Mouse (Mus musculus) forebrain, embryonic 14.5 days (tissue): ENCODE measurements at regions not wholly inside any gene's neighbourhood (a gene's known extent, or its start where the extent isn't known, plus 50 kb on each side); places are given as distances from the start of the nearest gene placed in this dataset.

ENCODE experiments used
- ATAC-seq: fragments of 200-750 bp; cut with Nextera tagmentation; 2 replicates; pipeline ENCODE4 v1.8.0; 2017; ENCODE audit warnings: mild to moderate bottlenecking, moderate library complexity
- DNase-seq: peaks from one replicate; pipeline ENCODE4 v3.0.0-alpha.2; 2015; ENCODE audit warnings: low spot score
- H3K27ac ChIP-seq: fragments of 300-500 bp; sonication (generic); 2 replicates; pipeline ENCODE4 v1.5.1; 2014; ENCODE audit warnings: low read depth, mild to moderate bottlenecking, control low read depth, low read length, moderate library complexity
- H3K27me3 ChIP-seq: fragments of 300-500 bp; sonication (generic); replicated peaks from 2 replicates; pipeline ENCODE4 v1.6.1; 2014; ENCODE audit warnings: low read length, control low read depth, mixed read lengths; ENCODE audit not compliant: control insufficient read depth, insufficient read depth
- H3K36me3 ChIP-seq: fragments of 300-500 bp; sonication (generic); 2 replicates; pipeline ENCODE4 v1.6.1; 2014; ENCODE audit warnings: low read length, control low read depth; ENCODE audit not compliant: control insufficient read depth, insufficient read depth
- H3K4me1 ChIP-seq: fragments of 300-500 bp; sonication (generic); 2 replicates; pipeline ENCODE4 v1.6.1; 2014; ENCODE audit warnings: antibody characterized with exemption, low read length, control low read depth; ENCODE audit not compliant: control insufficient read depth, insufficient read depth
- H3K4me2 ChIP-seq: fragments of 300-500 bp; sonication (generic); 2 replicates; pipeline ENCODE4 v1.6.1; 2014; ENCODE audit warnings: mild to moderate bottlenecking, control low read depth, low read length
- H3K4me3 ChIP-seq: fragments of 300-500 bp; sonication (generic); 2 replicates; pipeline ENCODE4 v1.5.1; 2014; ENCODE audit warnings: low read depth, low read length, control low read depth
- H3K9ac ChIP-seq: fragments of 300-500 bp; sonication (generic); 2 replicates; pipeline ENCODE4 v1.6.1; 2014; ENCODE audit warnings: mild to moderate bottlenecking, low read length, control low read depth, moderate library complexity
- H3K9me3 ChIP-seq: fragments of 300-500 bp; sonication (generic); replicated peaks from 2 replicates; pipeline ENCODE4 v1.6.1; 2016; ENCODE audit warnings: low read length, control low read depth, mixed read lengths; ENCODE audit not compliant: control insufficient read depth
- WGBS: fragments of 180-500 bp; shearing (Covaris S2); extraction: QIAGEN DNeasy Blood & Tissue Kit; methylation state at CpG from one replicate; pipeline ENCODE4 v1.1.7; 2014; 5-methylcytosine and 5-hydroxymethylcytosine counted together

DNA sequence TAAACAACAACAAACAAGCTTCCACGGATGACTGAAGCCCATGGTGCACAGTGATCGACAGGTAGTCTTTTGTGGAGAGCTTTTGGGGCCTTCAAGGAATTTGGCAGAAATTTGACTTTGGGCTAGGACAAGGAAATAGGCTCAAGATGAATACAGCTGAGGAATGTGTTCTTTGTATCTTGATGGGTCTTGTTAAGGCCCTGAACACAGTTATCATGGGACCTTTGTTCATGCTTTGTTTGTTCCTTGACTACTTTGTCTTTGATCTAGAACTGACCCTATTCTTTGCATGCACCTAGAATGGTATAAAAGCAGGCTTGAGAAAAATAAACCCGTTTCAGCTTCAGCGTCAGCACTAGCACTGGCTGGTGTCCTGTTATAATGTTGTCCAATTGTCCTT, 168.1 kb upstream of the Sp8 start:
- ATAC-seq (no peak), DNase-seq (no peak)
- no peaks in the 10 kb centered on the region for H3K27me3 ChIP-seq
- no peak overlapping the region for H3K4me2 ChIP-seq
- H3K4me3 ChIP-seq, result no peak overlapping the region
- no peak overlapping the region for H3K27ac ChIP-seq
- no peaks in the 10 kb centered on the region for H3K4me1 ChIP-seq
- H3K36me3 ChIP-seq, result no peaks in the 10 kb centered on the region
- H3K9me3 ChIP-seq, result no peaks in the 10 kb centered on the region
- WGBS, result 79% methylated on average over 4 of the region's 4 CpGs
- no peak overlapping the region for H3K9ac ChIP-seq

DNA sequence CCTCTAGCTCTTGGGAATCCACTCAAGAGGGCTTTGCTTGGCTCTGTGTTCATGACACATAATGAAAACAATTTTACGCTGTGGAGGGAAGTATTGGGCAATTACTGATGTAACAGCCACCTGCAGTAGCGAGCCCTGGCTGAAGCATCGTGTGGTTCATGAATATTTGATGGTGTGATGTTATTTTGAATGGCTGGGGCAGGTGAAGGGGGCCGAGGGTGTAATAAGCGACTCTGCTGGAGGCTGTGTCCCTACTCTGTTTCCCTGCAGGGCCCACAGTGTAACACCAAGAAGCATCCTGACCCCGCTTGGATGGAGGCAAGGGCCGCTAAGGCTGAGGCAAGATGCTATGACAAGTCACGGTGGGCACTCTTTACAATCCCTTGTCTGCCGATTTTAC, 184.6 kb upstream of the Sp8 start:
- Histone ChIP-seq H3K9me3 (no peaks in the 10 kb centered on the region), H3K27me3 (peaks cover 30% of the 10 kb centered on the region), H3K4me2 (peak overlapping the region; percentile 18), H3K27ac (no peak overlapping the region), H3K9ac (no peak overlapping the region), H3K36me3 (no peaks in the 10 kb centered on the region), H3K4me3 (no peak overlapping the region), H3K4me1 (peaks cover 21% of the 10 kb centered on the region; the same call in 1 of the 2 replicates)
- DNase-seq (peak; percentile 71), ATAC-seq (peak; percentile 68)
- under 1% methylated on average over 9 of the region's 9 CpGs for WGBS

DNA sequence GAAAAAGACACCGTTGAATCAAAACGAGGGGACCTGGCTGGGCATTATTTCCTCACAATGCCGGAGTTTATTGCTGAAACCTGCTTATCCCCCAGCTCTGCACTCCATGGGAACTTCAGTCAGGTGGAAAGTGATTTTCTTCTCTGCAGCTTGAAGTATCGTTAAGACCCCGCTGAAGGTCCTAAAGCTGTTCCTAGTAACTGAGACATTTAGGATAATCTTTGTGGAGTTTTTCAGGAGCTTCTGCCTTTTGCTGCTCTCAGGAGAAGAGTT, 185.0 kb upstream of the Sp8 start:
- no peaks in the 10 kb centered on the region for H3K36me3 ChIP-seq
- no peak overlapping the region for H3K27ac ChIP-seq
- 1% methylated on average over 5 of the region's 5 CpGs for WGBS
- no peaks in the 10 kb centered on the region for H3K9me3 ChIP-seq
- no peak overlapping the region for H3K9ac ChIP-seq
- DNase-seq (peak; percentile 80), ATAC-seq (peak; percentile 75)
- peak overlapping the region; percentile 18 for H3K4me2 ChIP-seq
- peaks cover 33% of the 10 kb centered on the region for H3K27me3 ChIP-seq
- no peak overlapping the region for H3K4me3 ChIP-seq
- H3K4me1 ChIP-seq, result peaks cover 21% of the 10 kb centered on the region; the same call in 1 of the 2 replicates

DNA sequence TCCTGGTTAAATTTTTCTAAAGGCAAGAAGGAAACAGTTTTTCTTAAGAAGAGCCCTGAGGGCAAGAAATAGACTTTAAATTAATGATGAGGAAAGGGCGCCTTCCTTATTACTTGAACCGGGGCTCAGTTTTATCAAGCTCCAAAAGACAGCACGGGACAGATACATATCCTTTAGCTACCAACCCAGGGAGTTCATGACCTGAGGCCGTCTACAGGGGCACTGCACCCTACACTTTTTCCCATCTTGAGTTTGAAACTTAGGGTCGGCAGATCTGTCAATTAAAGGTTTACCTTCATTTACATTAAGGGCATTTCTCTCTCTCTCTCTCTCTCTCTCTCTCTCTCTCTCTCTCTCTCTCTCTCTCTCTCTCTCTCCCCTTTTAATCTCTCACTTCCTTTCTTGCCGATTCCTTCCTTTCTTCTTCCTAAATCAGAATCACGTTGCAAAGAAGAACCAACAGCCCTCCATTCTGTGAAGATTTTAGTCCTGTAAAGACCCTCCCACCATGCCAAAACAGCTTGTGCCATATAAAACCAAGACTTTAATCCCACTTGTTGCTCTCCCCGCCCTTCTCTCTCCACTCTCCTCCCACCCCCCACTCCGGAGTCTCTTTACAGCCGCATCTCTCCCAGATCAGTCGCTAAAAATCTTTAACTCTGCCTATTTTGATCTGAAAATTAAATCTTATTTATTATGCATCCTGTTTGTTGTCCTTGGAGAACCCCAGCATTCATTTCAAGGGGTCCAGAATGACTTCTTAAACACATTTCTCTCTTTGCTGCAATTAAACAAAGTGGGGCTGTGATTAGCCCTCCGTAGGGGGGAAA, 185.5 kb upstream of the Sp8 start:
- Histone ChIP-seq H3K27ac (no peak overlapping the region), H3K36me3 (no peaks in the 10 kb centered on the region), H3K4me2 (peak overlapping the region; percentile 18; the same call in 1 of the 2 replicates), H3K4me1 (peaks cover 21% of the 10 kb centered on the region; the same call in 1 of the 2 replicates), H3K9ac (no peak overlapping the region), H3K9me3 (no peaks in the 10 kb centered on the region), H3K4me3 (no peak overlapping the region), H3K27me3 (peaks cover 37% of the 10 kb centered on the region)
- under 1% methylated on average over 12 of the region's 12 CpGs for WGBS
- peak; percentile 43 for ATAC-seq
- DNase-seq, result no peak

DNA sequence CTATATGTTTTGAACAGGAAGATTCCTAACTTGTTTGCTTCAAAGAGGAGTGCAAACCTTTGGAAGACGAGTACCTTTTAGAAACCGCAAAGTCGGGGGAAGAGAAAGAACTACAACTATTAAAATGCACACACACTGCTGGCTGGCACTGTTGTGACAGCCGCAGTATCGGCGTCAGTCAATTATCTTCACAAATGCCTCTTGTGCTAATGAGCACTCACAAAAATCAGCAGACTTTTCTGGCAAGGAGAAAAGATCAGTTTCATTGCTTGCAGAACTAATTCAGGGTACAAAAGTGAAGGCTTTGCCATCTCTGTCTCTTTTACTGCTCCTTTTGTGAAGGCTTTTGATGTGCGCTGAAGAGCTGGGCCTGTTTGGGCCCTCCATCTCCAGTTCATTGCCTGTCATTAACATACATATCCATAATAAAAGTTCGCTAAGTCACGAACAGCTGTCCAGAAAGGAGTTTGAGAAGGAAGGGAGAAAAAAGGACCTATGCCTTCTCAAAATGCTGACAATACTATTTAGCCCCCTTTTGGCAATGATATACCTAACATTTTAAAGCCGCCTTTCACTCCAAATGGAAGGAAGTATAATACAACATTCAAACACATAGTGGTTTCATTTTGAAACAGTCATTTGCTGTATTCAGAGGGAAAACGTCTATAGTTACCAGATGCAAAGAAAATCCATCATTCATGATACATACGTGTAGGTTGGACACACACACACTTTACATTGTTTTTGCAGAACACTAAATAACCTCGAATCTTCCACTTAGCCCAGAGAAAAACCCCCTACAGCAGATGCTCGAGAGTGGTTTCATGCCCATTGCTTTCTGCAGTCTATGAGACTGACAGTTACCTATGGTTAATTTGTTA, 186.6 kb upstream of the Sp8 start:
- H3K4me1 ChIP-seq, result peaks cover 21% of the 10 kb centered on the region; the same call in 1 of the 2 replicates
- H3K36me3 ChIP-seq, result no peaks in the 10 kb centered on the region
- no peak overlapping the region for H3K27ac ChIP-seq
- H3K4me2 ChIP-seq, result no peak overlapping the region
- no peaks in the 10 kb centered on the region for H3K9me3 ChIP-seq
- ATAC-seq, result peak; percentile 71
- H3K27me3 ChIP-seq, result peaks cover 40% of the 10 kb centered on the region
- H3K9ac ChIP-seq, result no peak overlapping the region
- DNase-seq, result peak; percentile 84
- WGBS, result 2% methylated on average over 14 of the region's 14 CpGs
- H3K4me3 ChIP-seq, result no peak overlapping the region

DNA sequence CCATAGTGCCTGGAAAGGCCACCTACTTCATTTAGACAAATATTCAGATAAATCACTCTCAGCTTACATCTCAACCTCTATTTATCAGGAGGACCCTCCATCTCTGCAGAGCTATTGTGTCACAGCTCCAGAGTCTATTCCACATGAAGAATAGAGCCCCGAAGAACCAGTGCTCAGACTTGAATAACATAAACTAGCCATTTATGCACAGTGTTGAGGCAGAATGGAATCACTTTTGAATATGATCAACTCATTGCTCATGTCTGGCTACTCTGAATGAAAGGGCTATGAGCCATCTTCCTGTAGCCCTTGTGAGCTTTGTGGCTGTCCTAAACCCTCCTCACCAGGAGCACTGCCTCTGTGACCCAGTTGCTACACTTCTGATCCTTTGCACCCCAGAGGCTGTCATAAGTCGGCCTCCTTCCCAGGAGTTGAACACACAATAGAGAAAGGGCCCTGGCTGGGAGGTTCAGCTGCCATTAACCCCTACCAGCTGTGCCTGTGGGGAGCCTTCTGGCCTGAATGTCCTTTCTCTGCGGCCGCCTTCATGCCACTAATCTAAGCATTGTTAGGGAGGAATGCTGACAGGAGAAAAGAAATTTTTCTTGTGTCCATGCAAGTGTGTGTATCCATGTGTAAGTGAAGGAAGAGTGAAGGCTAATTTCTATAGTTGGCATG, 195.5 kb upstream of the Sp8 start:
- Histone ChIP-seq H3K4me1 (peaks cover 15% of the 10 kb centered on the region), H3K9me3 (peaks cover 2% of the 10 kb centered on the region; the same call in 1 of the 2 replicates), H3K36me3 (no peaks in the 10 kb centered on the region), H3K27me3 (peaks cover 20% of the 10 kb centered on the region), H3K9ac (no peak overlapping the region), H3K27ac (no peak overlapping the region; the same call in 1 of the 2 replicates), H3K4me3 (no peak overlapping the region), H3K4me2 (no peak overlapping the region)
- peak; percentile 59 for DNase-seq
- peak; percentile 64; the same call in 1 of the 2 replicates for ATAC-seq
- 3% methylated on average over 4 of the region's 4 CpGs for WGBS

DNA sequence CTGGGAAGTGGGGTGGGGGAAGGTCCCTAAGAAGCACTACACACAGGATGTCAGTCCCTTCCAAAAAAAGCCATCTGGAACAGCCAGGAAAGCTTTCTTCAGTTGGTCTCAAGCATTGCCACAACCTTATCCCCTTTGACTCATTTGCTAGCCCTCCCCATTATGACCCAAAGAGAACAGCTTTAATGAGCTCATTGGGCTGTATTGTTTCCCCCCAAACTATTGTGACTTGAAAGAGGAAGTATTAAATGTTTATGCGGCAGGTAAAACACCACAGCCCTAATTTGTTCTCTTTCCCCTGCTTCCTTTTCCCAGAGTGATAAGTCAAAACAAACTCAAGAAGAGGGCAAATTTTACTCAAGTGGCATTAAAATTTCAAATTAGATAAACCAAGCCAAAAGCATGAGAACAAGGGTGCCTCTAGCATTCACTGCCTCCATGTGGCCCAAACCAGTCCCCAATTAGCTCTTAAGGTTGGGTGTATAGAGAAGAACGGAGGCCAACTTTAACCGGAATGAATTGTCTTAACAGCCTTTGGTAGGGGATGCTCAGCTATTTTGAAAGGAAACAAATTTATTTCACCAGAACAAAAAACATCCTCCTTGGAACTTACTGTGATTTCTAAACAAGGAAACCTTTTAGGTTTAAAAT, 196.7 kb upstream of the Sp8 start:
- DNase-seq (peak; percentile 61), ATAC-seq (peak; percentile 52; the same call in 1 of the 2 replicates)
- Histone ChIP-seq H3K4me2 (no peak overlapping the region), H3K36me3 (no peaks in the 10 kb centered on the region), H3K27me3 (peaks cover 14% of the 10 kb centered on the region), H3K27ac (no peak overlapping the region), H3K4me3 (no peak overlapping the region), H3K4me1 (peaks cover 15% of the 10 kb centered on the region), H3K9ac (no peak overlapping the region), H3K9me3 (peaks cover 2% of the 10 kb centered on the region; the same call in 1 of the 2 replicates)
- 12% methylated on average over 3 of the region's 3 CpGs for WGBS

DNA sequence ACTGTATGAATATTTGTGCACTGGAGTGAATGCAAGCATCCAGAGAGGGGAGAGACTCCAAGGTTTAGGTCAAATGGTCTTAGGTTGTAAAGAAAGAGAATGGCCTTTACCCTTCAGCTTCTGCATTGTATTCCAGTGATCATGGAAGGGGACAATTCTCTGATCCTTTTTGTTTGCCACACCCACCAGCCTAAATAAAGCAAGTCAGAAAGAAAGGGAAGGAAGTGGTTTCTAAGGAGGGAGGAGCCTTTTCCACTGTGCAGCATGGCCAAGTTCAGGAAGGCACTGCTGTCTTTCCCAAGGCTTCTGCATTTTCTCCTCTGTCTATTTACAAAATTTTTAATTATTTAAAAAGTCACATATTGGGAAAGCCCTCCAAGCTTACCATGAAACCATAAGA, 197.5 kb upstream of the Sp8 start:
- Histone ChIP-seq H3K9ac (no peak overlapping the region), H3K27me3 (peaks cover 11% of the 10 kb centered on the region), H3K27ac (no peak overlapping the region), H3K9me3 (peaks cover 2% of the 10 kb centered on the region; the same call in 1 of the 2 replicates), H3K4me1 (peaks cover 15% of the 10 kb centered on the region), H3K4me2 (no peak overlapping the region), H3K4me3 (no peak overlapping the region), H3K36me3 (no peaks in the 10 kb centered on the region)
- DNase-seq (no peak), ATAC-seq (no peak)
